Mouse (Mus musculus) layer of hippocampus, postnatal 10 days (tissue): ENCODE measurements at regions not wholly inside any gene's neighbourhood (a gene's known extent, or its start where the extent isn't known, plus 50 kb on each side); places are given as distances from the start of the nearest gene placed in this dataset.

ENCODE experiments used
- DNase-seq, 2 experiments: peaks; one replicate each; pipeline ENCODE4 v3.0.0; 2021; ENCODE audit warnings: low spot score in 2 of 2

GRCm38 (mm10) chr3:70860909-70861675 is 853.7 kb downstream of the Otol1 start:
- DNase-seq = peak in 1 of 2 experiments; percentile 25

GRCm38 (mm10) chr3:70873688-70874551 is 866.5 kb downstream of the Otol1 start:
- DNase-seq = peak; percentile 28 to 29

GRCm38 (mm10) chr3:70874614-70875013 is 867.2 kb downstream of the Otol1 start:
- DNase-seq = no peak
